Mouse (Mus musculus): ENCODE measurements around the gene Vsig10l. TPM values are rescaled to one million over a fixed set of nuclear protein-coding genes. Genes with fewer than 3 reads are reported as not detected.

The Vsig10l gene
- polyA plus RNA-seq, 1 experiment from 2014 or later = 3.8 TPM

DNA sequence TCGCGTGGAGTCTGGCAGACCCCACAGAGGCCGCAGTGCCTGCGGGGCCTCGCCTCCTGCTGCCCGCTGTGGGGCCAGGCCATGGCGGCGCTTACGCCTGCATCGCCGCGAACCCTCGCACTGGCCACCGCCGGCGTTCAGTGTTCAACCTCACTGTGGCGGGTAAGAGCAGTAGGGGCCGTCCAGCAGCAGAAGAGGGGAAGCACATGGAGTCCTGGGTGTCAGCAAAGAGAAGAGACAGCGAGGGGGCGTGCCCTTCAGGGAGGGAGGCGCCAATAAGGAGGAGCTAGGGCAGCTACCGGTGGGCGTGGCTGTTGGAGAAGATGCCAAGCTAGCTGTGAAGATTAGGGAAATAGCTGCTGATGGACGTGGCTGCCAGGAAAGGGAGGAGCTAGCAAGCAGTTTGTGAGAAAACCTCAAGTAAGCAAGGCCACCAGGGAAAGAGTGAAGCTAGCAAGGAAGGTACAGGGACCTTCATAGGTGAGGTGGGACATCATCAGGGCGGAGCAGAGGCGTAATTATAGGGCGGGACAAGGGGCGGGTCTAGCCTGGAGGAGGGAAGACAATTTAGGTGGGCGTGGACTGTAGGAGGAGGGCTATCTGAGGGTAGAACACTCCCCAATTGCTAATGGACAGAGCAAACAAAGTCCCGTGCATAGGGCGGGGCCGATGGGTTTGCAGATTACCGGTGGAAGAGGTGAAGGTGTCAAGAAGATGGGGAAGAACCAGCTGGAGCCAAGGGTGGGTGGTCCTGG is 2.6 kb downstream of the Vsig10l start:
- Histone ChIP-seq H3K9ac (ENCODE audit: low read depth, low read length) (peak overlapping the region; percentile 61), H3K4me3 (ENCODE audit: low read depth, low read length) (peak overlapping the region; percentile 50), H3K27me3 (replicated peaks; ENCODE audit: control insufficient read depth, insufficient read depth, low read length) (peaks cover 11% of the 10 kb centered on the region), H3K27ac (replicated peaks; ENCODE audit: low read depth, low read length) (no peak overlapping the region), H3K9me3 (ENCODE audit: control insufficient read depth, low read length) (no peaks in the 10 kb centered on the region), H3K36me3 (ENCODE audit: control insufficient read depth, insufficient read depth, low read length) (no peaks in the 10 kb centered on the region), H3K4me1 (ENCODE audit: control insufficient read depth, insufficient read depth, low read length) (no peaks in the 10 kb centered on the region), H3K4me2 (ENCODE audit: low read depth, low read length) (peak overlapping the region; percentile 90)
- under 1% methylated on average over 33 of the region's 33 CpGs for WGBS
- DNase-seq (ENCODE audit: low spot score) (peak; percentile 95), ATAC-seq (ENCODE audit: low read depth) (peak; percentile 88)

DNA sequence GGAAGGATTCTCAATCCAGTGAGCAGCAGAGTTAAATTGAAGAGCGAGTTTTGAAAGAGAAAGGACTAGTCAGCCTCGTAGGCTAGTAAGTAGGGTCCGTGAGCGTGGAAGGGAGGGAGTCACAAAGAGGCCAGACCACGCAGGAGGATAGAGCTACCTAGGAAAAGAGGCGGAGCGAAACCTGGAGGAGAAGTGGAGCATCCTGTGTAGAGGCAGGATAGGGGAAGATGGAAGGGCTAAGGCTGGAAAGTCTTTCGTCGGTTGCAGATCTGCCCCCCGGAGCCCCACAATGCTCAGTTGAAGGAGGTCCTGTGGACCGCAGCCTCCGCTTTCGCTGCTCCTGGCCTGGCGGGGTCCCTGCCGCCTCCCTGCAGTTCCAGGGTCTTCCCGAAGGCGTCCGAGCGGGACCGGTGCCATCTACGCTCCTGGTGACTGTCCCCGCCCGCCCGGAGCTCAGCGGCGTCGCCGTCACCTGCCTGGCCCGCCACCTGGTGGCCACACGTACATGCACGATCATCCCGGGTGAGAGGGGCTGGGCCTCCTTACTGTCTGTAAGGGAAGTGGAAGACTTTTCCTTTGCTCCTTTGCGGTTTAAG is 3.2 kb downstream of the Vsig10l start:
- ATAC-seq (ENCODE audit: low read depth) = peak; percentile 74
- H3K4me1 ChIP-seq (ENCODE audit: control insufficient read depth, insufficient read depth, low read length) = no peaks in the 10 kb centered on the region
- H3K36me3 ChIP-seq (ENCODE audit: control insufficient read depth, insufficient read depth, low read length) = no peaks in the 10 kb centered on the region
- peak overlapping the region; percentile 55 for H3K9ac ChIP-seq (ENCODE audit: low read depth, low read length)
- H3K27ac ChIP-seq (replicated peaks; ENCODE audit: low read depth, low read length) = no peak overlapping the region
- no peaks in the 10 kb centered on the region for H3K9me3 ChIP-seq (ENCODE audit: control insufficient read depth, low read length)
- H3K4me2 ChIP-seq (ENCODE audit: low read depth, low read length) = peak overlapping the region; percentile 90
- WGBS = under 1% methylated on average over 27 of the region's 33 CpGs
- DNase-seq (ENCODE audit: low spot score) = peak; percentile 87
- H3K27me3 ChIP-seq (replicated peaks; ENCODE audit: control insufficient read depth, insufficient read depth, low read length) = peaks cover 11% of the 10 kb centered on the region
- peak overlapping the region; percentile 50 for H3K4me3 ChIP-seq (ENCODE audit: low read depth, low read length)

DNA sequence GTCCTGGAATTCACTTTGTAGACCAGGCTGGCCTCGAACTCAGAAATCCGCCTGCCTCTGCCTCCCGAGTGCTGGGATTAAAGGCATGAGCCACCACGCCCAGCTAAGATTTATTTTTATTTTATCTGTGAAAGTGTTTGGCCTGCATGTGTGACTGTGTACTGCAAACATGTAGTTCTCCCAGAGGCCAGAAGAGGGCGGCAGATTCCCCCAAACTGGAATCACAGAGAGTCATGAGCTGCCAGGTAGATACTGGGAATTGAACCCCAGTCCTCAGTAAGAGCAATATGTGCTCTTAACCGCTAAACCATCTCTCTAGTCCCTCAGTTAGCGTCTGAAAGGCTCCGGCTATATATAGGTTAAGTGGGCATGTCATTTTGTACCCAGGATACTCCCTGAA is 7.4 kb downstream of the Vsig10l start:
- no peak overlapping the region for H3K4me2 ChIP-seq (ENCODE audit: low read depth, low read length)
- no peaks in the 10 kb centered on the region for H3K36me3 ChIP-seq (ENCODE audit: control insufficient read depth, insufficient read depth, low read length)
- no peak for DNase-seq (ENCODE audit: low spot score)
- no peak overlapping the region for H3K4me3 ChIP-seq (ENCODE audit: low read depth, low read length)
- ATAC-seq (ENCODE audit: low read depth) = no peak
- no peak overlapping the region for H3K27ac ChIP-seq (replicated peaks; ENCODE audit: low read depth, low read length)
- WGBS = 38% methylated on average over 8 of the region's 8 CpGs
- no peak overlapping the region for H3K9ac ChIP-seq (ENCODE audit: low read depth, low read length)
- H3K9me3 ChIP-seq (ENCODE audit: control insufficient read depth, low read length) = no peaks in the 10 kb centered on the region
- H3K4me1 ChIP-seq (ENCODE audit: control insufficient read depth, insufficient read depth, low read length) = no peaks in the 10 kb centered on the region
- H3K27me3 ChIP-seq (replicated peaks; ENCODE audit: control insufficient read depth, insufficient read depth, low read length) = peaks cover under 1% of the 10 kb centered on the region; the same call in 1 of the 2 replicates

- H3K36me3 ChIP-seq (ENCODE audit: control insufficient read depth, insufficient read depth, low read length) = no peaks in the 10 kb centered on the region
- H3K4me1 ChIP-seq (ENCODE audit: control insufficient read depth, insufficient read depth, low read length) = no peaks in the 10 kb centered on the region
- no peak overlapping the region for H3K4me3 ChIP-seq (ENCODE audit: low read depth, low read length)
- H3K9me3 ChIP-seq (ENCODE audit: control insufficient read depth, low read length) = no peaks in the 10 kb centered on the region
- peaks cover 25% of the 10 kb centered on the region for H3K27me3 ChIP-seq (replicated peaks; ENCODE audit: control insufficient read depth, insufficient read depth, low read length)
- no peak overlapping the region for H3K9ac ChIP-seq (ENCODE audit: low read depth, low read length)
- ATAC-seq (ENCODE audit: low read depth) (no peak), DNase-seq (ENCODE audit: low spot score) (no peak)
- WGBS = 18% methylated on average over 23 of the region's 23 CpGs
- no peak overlapping the region for H3K27ac ChIP-seq (replicated peaks; ENCODE audit: low read depth, low read length)
- no peak overlapping the region for H3K4me2 ChIP-seq (ENCODE audit: low read depth, low read length)
Measured at GRCm38 (mm10) chr7:43475706-43476105, 12.8 kb downstream of the Vsig10l start.

- 7% methylated on average over 13 of the region's 13 CpGs for WGBS
- no peak overlapping the region for H3K27ac ChIP-seq (replicated peaks; ENCODE audit: low read depth, low read length)
- DNase-seq (ENCODE audit: low spot score) = no peak
- H3K27me3 ChIP-seq (replicated peaks; ENCODE audit: control insufficient read depth, insufficient read depth, low read length) = peaks cover 25% of the 10 kb centered on the region
- no peak overlapping the region for H3K4me2 ChIP-seq (ENCODE audit: low read depth, low read length)
- no peak for ATAC-seq (ENCODE audit: low read depth)
- no peak overlapping the region for H3K4me3 ChIP-seq (ENCODE audit: low read depth, low read length)
- H3K36me3 ChIP-seq (ENCODE audit: control insufficient read depth, insufficient read depth, low read length) = no peaks in the 10 kb centered on the region
- H3K9ac ChIP-seq (ENCODE audit: low read depth, low read length) = 0 out of 2 replicates have a peak overlapping the region, but pooled peaks have one; percentile 22
- no peaks in the 10 kb centered on the region for H3K9me3 ChIP-seq (ENCODE audit: control insufficient read depth, low read length)
- no peaks in the 10 kb centered on the region for H3K4me1 ChIP-seq (ENCODE audit: control insufficient read depth, insufficient read depth, low read length)
Measured at GRCm38 (mm10) chr7:43476376-43476775, 13.4 kb downstream of the Vsig10l start.

DNA sequence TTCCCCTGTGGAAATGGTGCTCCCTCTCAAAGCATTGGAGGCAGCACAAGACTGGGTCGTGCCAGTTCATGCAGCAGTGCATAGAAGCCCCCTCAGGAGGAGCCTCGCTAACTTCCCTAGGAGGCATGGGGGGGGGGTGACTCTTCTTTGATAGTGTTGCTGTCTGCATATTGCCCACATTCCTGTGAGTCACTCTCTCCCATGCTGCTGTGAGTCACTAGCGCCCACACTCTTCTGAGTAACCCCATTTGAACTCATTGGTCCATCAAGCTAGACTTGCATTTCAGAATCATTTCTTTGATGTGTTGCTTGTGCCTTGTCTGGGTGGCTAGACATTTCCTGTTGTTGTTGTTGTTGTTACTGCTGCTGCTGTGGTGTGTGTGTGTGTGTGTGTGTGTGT is 18.2 kb downstream of the Vsig10l start:
- DNase-seq (ENCODE audit: low spot score) (no peak), ATAC-seq (ENCODE audit: low read depth) (no peak)
- H3K4me1 ChIP-seq (ENCODE audit: control insufficient read depth, insufficient read depth, low read length) = no peaks in the 10 kb centered on the region
- peaks cover 16% of the 10 kb centered on the region for H3K27me3 ChIP-seq (replicated peaks; ENCODE audit: control insufficient read depth, insufficient read depth, low read length)
- no peak overlapping the region for H3K4me2 ChIP-seq (ENCODE audit: low read depth, low read length)
- no peak overlapping the region for H3K4me3 ChIP-seq (ENCODE audit: low read depth, low read length)
- H3K9ac ChIP-seq (ENCODE audit: low read depth, low read length) = no peak overlapping the region
- 65% methylated on average over 3 of the region's 3 CpGs for WGBS
- H3K9me3 ChIP-seq (ENCODE audit: control insufficient read depth, low read length) = no peaks in the 10 kb centered on the region
- H3K36me3 ChIP-seq (ENCODE audit: control insufficient read depth, insufficient read depth, low read length) = no peaks in the 10 kb centered on the region
- no peak overlapping the region for H3K27ac ChIP-seq (replicated peaks; ENCODE audit: low read depth, low read length)

DNA sequence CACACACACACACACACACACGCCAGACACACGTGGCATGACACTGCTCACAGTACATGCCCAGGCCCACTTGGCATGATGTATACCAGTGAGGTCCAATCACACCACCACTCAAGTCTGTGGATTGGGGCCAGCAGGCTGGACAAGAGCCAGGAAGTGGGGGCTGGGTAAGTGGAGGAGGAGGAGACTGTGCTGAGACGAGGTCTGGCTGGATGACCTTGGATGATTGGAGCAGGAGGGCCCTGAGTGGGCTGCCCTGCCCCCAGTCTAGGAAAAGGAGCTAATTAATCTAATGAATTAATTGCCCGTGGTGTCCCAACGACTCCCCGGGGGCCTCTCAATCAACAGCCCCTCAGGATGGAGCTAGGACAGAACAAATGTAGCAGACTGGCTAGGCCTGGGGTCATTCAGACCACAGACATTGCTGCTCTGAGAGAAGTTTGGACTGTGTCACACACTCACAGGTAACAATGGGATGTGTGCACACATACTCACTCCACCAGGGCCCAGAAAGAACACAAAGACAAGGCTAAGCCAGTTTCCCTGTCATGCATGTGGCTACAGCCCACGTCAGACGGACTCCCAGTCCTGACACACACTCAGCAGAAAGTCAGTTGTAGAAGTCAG is 19.3 kb downstream of the Vsig10l start:
- H3K9ac ChIP-seq (ENCODE audit: low read depth, low read length) = no peak overlapping the region
- 67% methylated on average over 8 of the region's 8 CpGs for WGBS
- H3K4me3 ChIP-seq (ENCODE audit: low read depth, low read length) = no peak overlapping the region
- no peaks in the 10 kb centered on the region for H3K9me3 ChIP-seq (ENCODE audit: control insufficient read depth, low read length)
- H3K4me2 ChIP-seq (ENCODE audit: low read depth, low read length) = no peak overlapping the region
- peaks cover 6% of the 10 kb centered on the region for H3K27me3 ChIP-seq (replicated peaks; ENCODE audit: control insufficient read depth, insufficient read depth, low read length)
- no peak for DNase-seq (ENCODE audit: low spot score)
- H3K36me3 ChIP-seq (ENCODE audit: control insufficient read depth, insufficient read depth, low read length) = no peaks in the 10 kb centered on the region
- H3K27ac ChIP-seq (replicated peaks; ENCODE audit: low read depth, low read length) = no peak overlapping the region
- ATAC-seq (ENCODE audit: low read depth) = peak; percentile 15; the same call in 1 of the 2 replicates
- H3K4me1 ChIP-seq (ENCODE audit: control insufficient read depth, insufficient read depth, low read length) = no peaks in the 10 kb centered on the region

DNA sequence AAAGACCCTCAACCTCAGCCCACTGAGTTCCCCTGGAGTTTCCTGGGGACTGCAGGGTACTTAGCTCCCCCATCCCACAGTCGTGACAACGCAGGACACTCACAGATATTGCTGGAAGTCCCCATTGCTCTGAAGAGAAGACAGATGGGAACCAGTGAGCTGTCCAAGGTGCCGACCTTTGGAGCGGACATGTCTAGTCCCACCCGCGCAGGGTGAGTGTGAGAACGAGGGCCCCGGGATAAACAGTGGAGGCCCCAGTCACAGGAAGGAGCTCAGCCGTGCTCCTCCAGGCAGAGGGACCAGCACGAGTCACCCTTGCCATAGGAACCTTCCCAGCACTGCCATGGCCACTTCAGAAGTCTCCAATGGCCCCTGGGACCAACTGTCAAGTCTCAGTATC is 20.3 kb downstream of the Vsig10l start:
- peak; percentile 26 for DNase-seq (ENCODE audit: low spot score)

More for the DNA sequence above, 20.3 kb downstream of the Vsig10l start:
- Histone ChIP-seq H3K4me2 (ENCODE audit: low read depth, low read length) (no peak overlapping the region), H3K27ac (replicated peaks; ENCODE audit: low read depth, low read length) (no peak overlapping the region), H3K27me3 (replicated peaks; ENCODE audit: control insufficient read depth, insufficient read depth, low read length) (no peaks in the 10 kb centered on the region), H3K36me3 (ENCODE audit: control insufficient read depth, insufficient read depth, low read length) (no peaks in the 10 kb centered on the region), H3K9ac (ENCODE audit: low read depth, low read length) (no peak overlapping the region), H3K9me3 (ENCODE audit: control insufficient read depth, low read length) (no peaks in the 10 kb centered on the region), H3K4me1 (ENCODE audit: control insufficient read depth, insufficient read depth, low read length) (no peaks in the 10 kb centered on the region), H3K4me3 (ENCODE audit: low read depth, low read length) (no peak overlapping the region)
- no peak for ATAC-seq (ENCODE audit: low read depth)
- WGBS = 10% methylated on average over 10 of the region's 10 CpGs
